Comparison of ENCODE assay signal across 8 mouse cellular contexts in genomic region chr11:116081081-116081480, GRCm38 (mm10). TPM values are rescaled to one million over a fixed set of nuclear protein-coding genes. Genes with fewer than 3 reads are reported as not detected.
DNase-seq lines count a peak whose midpoint lies in the region.

No protein-coding gene starts in this region.

- intact Hi-C loops in heart, postnatal 14 days (cut with DNase I) = loop anchor here (5.0 kb wide), 2 partner anchors 39 to 144 kb away; no protein-coding TSS in a partner anchor

- peak; percentile 58 to 74 for DNase-seq in heart, postnatal 14 days
- DNase-seq in heart, adult 8-10 months (ENCODE audit: low spot score) = no peak
- DNase-seq in urinary bladder, postnatal 25 days (ENCODE audit: low spot score) = peak; percentile 68
- no peak for DNase-seq in urinary bladder, adult 2 months (ENCODE audit: low spot score)
- DNase-seq in embryo, embryonic 11 days = peak; percentile 47
- peak; percentile 35 for DNase-seq in retina, embryonic 14.5 days (ENCODE audit: low spot score)
- no peak for DNase-seq in yolk sac, embryonic 10.5 days (ENCODE audit: low spot score)
- DNase-seq in right cerebral cortex, postnatal 25 days = no peak

RNA-seq across cellular contexts. Expression of gene Unc13d, which starts 3.3 kb away (rescaled TPM):
- total RNA-seq in heart, postnatal 14 days (2021) = 1 to 10 TPM in 1 of 2 experiments, under 1 TPM in 1; 0.81 to 1.7 TPM
- 1 to 10 TPM in 2 of 4 experiments, under 1 TPM in 2; 0.41 to 1.4 (median 0.83) TPM for total RNA-seq in heart, adult 8-10 months (2022)
- polyA plus RNA-seq in urinary bladder, adult 2 months (2012; rRNA removed) = 4.5 and 5.6 TPM in 2 replicates

RNA-seq across cellular contexts. Expression of gene Wbp2, which starts 5.7 kb away (rescaled TPM):
- total RNA-seq in heart, postnatal 14 days (2021) = 10 to 100 TPM; 83.6 to 89.5 TPM
- 100 to 1,000 TPM; 108 to 126 (median 116) TPM for total RNA-seq in heart, adult 8-10 months (2022)
- 119 and 147 TPM in 2 replicates for polyA plus RNA-seq in urinary bladder, adult 2 months (2012; rRNA removed)

RNA-seq across cellular contexts. Expression of gene Trim47, which starts 45.9 kb away (rescaled TPM):
- total RNA-seq in heart, postnatal 14 days (2021) = 10 to 100 TPM; 46.3 to 46.9 TPM
- total RNA-seq in heart, adult 8-10 months (2022) = 10 to 100 TPM; 17.9 to 25.7 (median 22.1) TPM
- 33.1 and 40.7 TPM in 2 replicates for polyA plus RNA-seq in urinary bladder, adult 2 months (2012; rRNA removed)

RNA-seq across cellular contexts. Expression of gene Trim65, which starts 49.8 kb away (rescaled TPM):
- 1 to 10 TPM; 7.3 to 8.2 TPM for total RNA-seq in heart, postnatal 14 days (2021)
- total RNA-seq in heart, adult 8-10 months (2022) = 1 to 10 TPM; 6.6 to 8.2 (median 7.6) TPM
- polyA plus RNA-seq in urinary bladder, adult 2 months (2012; rRNA removed) = 9.6 and 11.8 TPM in 2 replicates

RNA-seq across cellular contexts. Expression of gene Unk, which starts 51.0 kb away (rescaled TPM):
- 10 to 100 TPM; 12.2 to 12.9 TPM for total RNA-seq in heart, postnatal 14 days (2021)
- 1 to 10 TPM; 7.2 to 9.4 (median 7.8) TPM for total RNA-seq in heart, adult 8-10 months (2022)
- polyA plus RNA-seq in urinary bladder, adult 2 months (2012; rRNA removed) = 23.3 and 23.7 TPM in 2 replicates

Comparison
In these comparisons a context has a peak if more than half of its experiments do, and no peak if none do; other contexts are left out.
1. DNase-seq: peak in heart, postnatal 14 days (2 of 2), urinary bladder, postnatal 25 days (single experiment), embryo, embryonic 11 days (single experiment) and retina, embryonic 14.5 days (single experiment); none in heart, adult 8-10 months (single experiment), urinary bladder, adult 2 months (single experiment), yolk sac, embryonic 10.5 days (single experiment) and right cerebral cortex, postnatal 25 days (single experiment).